Mouse (Mus musculus) stomach, postnatal 0 days (tissue): Measurements from ENCODE around the gene Mrpl39. TPM values are rescaled to one million over a fixed set of nuclear protein-coding genes. Genes with fewer than 3 reads are reported as not detected.

ENCODE experiments used
- ATAC-seq: fragments of 200-750 bp; cut with Nextera tagmentation; 2 replicates; pipeline ENCODE4 v1.8.0; 2017; ENCODE audit not compliant: low FRiP score, low TSS enrichment
- DNase-seq: peaks from one replicate; pipeline ENCODE4 v3.0.0-alpha.2; 2016; ENCODE audit warnings: low spot score
- H3K27ac ChIP-seq: fragments of 300-500 bp; sonication (generic); replicated peaks from 2 replicates; pipeline ENCODE4 v1.5.1; 2014; ENCODE audit warnings: mild to moderate bottlenecking, control low read depth
- H3K27me3 ChIP-seq: fragments of 300-500 bp; sonication (generic); 2 replicates; pipeline ENCODE4 v1.6.1; 2014; ENCODE audit warnings: low read length; ENCODE audit not compliant: control insufficient read depth, insufficient read depth
- H3K36me3 ChIP-seq: fragments of 300-500 bp; sonication (generic); 2 replicates; pipeline ENCODE4 v1.6.1; 2014; ENCODE audit warnings: low read length, mixed read lengths; ENCODE audit not compliant: control insufficient read depth, insufficient read depth
- H3K4me1 ChIP-seq: fragments of 300-500 bp; sonication (generic); replicated peaks from 2 replicates; pipeline ENCODE4 v1.6.1; 2014; ENCODE audit warnings: antibody characterized with exemption; ENCODE audit not compliant: control insufficient read depth, insufficient read depth
- H3K4me2 ChIP-seq: fragments of 300-500 bp; sonication (generic); replicated peaks from 2 replicates; pipeline ENCODE4 v1.6.1; 2014; ENCODE audit warnings: low read depth, mild to moderate bottlenecking, control low read depth, moderate library complexity
- H3K4me3 ChIP-seq: fragments of 300-500 bp; sonication (generic); 2 replicates; pipeline ENCODE4 v1.5.1; 2014; ENCODE audit warnings: low read depth, low read length, control low read depth
- H3K9ac ChIP-seq: fragments of 300-500 bp; sonication (generic); 2 replicates; pipeline ENCODE4 v1.6.1; 2014; ENCODE audit warnings: mild to moderate bottlenecking, low read length, control low read depth, mixed read lengths
- H3K9me3 ChIP-seq: fragments of 300-500 bp; sonication (generic); 2 replicates; pipeline ENCODE4 v1.6.1; 2016; ENCODE audit warnings: low read length; ENCODE audit not compliant: control insufficient read depth
- CTCF ChIP-seq: IDR thresholded peaks from 2 replicates; pipeline ENCODE4 v1.5.1; 2016; ENCODE audit warnings: antibody characterized with exemption, low read depth, mild to moderate bottlenecking, moderate library complexity
- EP300 ChIP-seq: optimal IDR thresholded peaks from 2 replicates; pipeline ENCODE3; 2016; ENCODE audit warnings: antibody characterized with exemption
- WGBS: fragments of 180-500 bp; shearing (Covaris S2); extraction: QIAGEN DNeasy Blood & Tissue Kit; methylation state at CpG from one replicate; pipeline ENCODE4 v1.1.7; 2014; 5-methylcytosine and 5-hydroxymethylcytosine counted together
- polyA plus RNA-seq: library from polyadenylated mRNA; unstranded; fragments of >200 nt; fragmentation: Nextera tagmentation; extraction: Ambion mirVana; gene quantifications from 2 replicates; pipeline ENCODE4 v1.2.1, GENCODE M21; 2015

Mrpl39 gene
- 30.2 and 31.2 TPM in 2 replicates for polyA plus RNA-seq

DNA sequence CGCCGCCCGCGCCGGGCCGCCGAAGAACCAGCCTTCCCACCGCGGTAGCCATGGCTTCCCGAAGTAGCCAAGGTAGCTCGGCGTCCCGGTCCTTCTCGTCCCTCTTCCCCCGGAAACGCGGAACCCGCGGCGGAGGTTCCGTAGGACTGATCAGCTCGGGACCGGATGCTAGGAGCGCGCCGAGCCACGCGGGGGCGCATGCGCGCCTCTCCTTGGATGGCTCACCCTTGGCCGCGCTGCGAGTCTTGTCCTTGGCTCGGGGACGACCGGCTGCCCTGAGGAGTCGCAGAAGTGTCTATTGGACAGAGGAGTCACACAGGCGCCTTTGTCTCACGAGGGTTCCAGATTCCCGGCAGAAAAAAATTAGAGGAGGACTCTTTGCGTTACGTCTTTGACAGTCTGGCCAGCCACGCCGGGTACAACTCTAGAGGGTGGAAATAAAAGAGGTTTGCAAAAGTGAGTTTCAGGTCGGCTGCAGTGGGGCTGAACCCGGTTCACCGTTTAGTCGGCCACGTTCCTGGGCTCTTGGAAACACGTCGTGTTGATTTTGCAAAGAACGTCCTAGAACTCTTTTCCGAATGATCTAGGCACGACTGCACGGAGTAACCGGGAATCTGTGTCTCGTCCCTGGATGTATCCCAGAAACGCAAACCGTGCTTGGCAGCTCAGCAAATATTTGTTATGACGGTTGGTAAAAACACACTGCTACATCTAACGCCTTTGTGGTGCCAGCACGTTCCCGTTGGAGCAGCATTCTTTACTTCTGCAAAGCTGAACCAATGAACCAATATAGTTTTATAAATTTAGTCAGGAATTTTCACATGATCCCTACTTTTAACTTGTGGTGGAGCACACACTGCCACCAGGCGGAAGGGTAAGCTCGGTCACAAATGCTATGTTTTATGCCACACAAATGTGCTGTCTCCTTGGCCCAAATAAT lies at the start of gene Mrpl39:
Gene Mrpl39, minus strand, starts transcription at position 577 of the 940 bp plus-strand sequence.
- Histone ChIP-seq H3K27ac (peak within 1 kb of the TSS; percentile 76), H3K9ac (peak within 1 kb of the TSS; percentile 84), H3K36me3 (0 out of 2 replicates have a peak, but pooled peaks cover 3% of the 10 kb centered on the region), H3K27me3 (no peaks in the 10 kb centered on the region), H3K4me1 (0 out of 2 replicates have a peak, but pooled peaks cover 2% of the 10 kb centered on the region), H3K4me3 (peak within 1 kb of the TSS; percentile 80), H3K4me2 (peak within 1 kb of the TSS; percentile 81), H3K9me3 (no peaks in the 10 kb centered on the region)
- WGBS = under 1% methylated on average over 66 of the region's 66 CpGs
- TF ChIP-seq CTCF (peak; percentile 91), EP300 (no peak)
- ATAC-seq (peak; percentile 99), DNase-seq (peak; percentile 97)

DNA sequence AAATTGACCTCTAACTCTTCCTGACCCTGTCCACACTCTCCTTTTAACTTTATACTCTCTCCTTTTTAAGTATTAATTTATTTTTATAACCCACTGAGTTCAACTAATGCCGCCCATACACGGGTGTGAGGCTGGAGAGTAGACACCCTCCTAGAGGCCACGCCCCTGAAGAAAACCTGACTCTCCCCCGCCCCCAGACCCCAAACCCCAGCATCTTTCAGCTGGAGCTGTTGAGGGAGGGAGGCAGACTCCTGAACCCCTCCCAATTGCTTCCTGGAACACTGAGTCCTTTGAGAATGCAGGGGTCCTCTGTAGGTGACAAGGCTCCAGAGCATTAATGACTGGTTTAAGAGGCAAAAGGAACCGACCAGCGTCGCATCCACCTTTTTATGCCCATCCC lies 49.4 kb upstream of the Mrpl39 start:
- Histone ChIP-seq H3K27ac (no peak overlapping the region), H3K27me3 (no peaks in the 10 kb centered on the region), H3K36me3 (no peaks in the 10 kb centered on the region), H3K9me3 (no peaks in the 10 kb centered on the region), H3K4me2 (no peak overlapping the region), H3K9ac (no peak overlapping the region), H3K4me1 (no peaks in the 10 kb centered on the region), H3K4me3 (no peak overlapping the region)
- ATAC-seq (no peak), DNase-seq (no peak)
- TF ChIP-seq CTCF (no peak), EP300 (no peak)
- 44% methylated on average over 7 of the region's 7 CpGs for WGBS

DNA sequence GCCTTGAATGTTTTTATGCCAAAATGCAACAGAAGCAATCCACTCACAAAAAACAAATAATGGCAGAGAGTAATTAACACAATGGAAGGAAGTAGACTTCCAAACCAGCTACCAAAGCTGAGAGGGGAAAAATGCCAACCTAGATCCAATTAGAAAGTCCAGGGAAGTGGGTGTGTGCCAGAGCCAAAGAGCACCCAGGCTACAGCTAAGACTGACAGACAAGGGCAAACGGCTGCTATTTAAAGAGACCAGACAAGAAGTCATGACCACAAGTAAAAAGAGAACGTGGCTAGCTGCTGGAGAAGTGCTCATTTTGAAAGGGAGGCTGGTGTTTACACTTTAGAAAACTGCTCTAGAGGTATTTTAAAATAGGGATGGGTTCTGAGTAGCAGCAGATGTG lies 47.7 kb upstream of the Mrpl39 start:
- 32% methylated on average over 2 of the region's 2 CpGs for WGBS
- no peak for DNase-seq

DNA sequence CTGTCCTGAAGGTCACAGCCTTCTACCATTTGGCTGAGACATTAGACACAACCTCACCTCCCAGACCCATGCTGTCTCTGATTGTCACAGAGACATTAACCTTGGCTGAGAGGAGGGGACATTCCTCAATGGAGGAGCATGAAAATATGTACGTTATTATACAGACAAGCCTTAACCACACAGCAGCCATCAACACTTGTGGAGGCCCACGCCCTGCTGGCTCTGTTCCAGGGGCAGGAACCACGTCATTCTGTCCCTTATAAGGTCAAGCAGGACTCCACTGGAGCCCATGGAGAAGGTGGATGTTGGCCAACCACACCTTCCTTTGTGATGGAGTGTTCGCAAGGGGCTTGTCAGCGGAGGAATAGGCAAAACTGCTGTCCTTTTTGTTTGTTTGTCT lies 44.2 kb upstream of the Mrpl39 start:
- no peak for TF ChIP-seq EP300
- TF ChIP-seq CTCF = no peak
- no peaks in the 10 kb centered on the region for H3K9me3 ChIP-seq
- H3K36me3 ChIP-seq = no peaks in the 10 kb centered on the region
- 60% methylated on average over 5 of the region's 5 CpGs for WGBS
- DNase-seq (no peak), ATAC-seq (no peak)
- no peak overlapping the region for H3K4me2 ChIP-seq
- H3K27ac ChIP-seq = no peak overlapping the region
- no peaks in the 10 kb centered on the region for H3K4me1 ChIP-seq
- no peak overlapping the region for H3K4me3 ChIP-seq
- H3K27me3 ChIP-seq = no peaks in the 10 kb centered on the region
- no peak overlapping the region for H3K9ac ChIP-seq

More for the DNA sequence above, 47.7 kb upstream of the Mrpl39 start:
- no peaks in the 10 kb centered on the region for H3K36me3 ChIP-seq
- TF ChIP-seq CTCF (no peak), EP300 (no peak)
- H3K4me2 ChIP-seq = no peak overlapping the region
- no peak overlapping the region for H3K4me3 ChIP-seq
- no peaks in the 10 kb centered on the region for H3K27me3 ChIP-seq
- ATAC-seq = no peak
- no peak overlapping the region for H3K9ac ChIP-seq
- H3K4me1 ChIP-seq = no peaks in the 10 kb centered on the region
- no peak overlapping the region for H3K27ac ChIP-seq
- H3K9me3 ChIP-seq = no peaks in the 10 kb centered on the region

DNA sequence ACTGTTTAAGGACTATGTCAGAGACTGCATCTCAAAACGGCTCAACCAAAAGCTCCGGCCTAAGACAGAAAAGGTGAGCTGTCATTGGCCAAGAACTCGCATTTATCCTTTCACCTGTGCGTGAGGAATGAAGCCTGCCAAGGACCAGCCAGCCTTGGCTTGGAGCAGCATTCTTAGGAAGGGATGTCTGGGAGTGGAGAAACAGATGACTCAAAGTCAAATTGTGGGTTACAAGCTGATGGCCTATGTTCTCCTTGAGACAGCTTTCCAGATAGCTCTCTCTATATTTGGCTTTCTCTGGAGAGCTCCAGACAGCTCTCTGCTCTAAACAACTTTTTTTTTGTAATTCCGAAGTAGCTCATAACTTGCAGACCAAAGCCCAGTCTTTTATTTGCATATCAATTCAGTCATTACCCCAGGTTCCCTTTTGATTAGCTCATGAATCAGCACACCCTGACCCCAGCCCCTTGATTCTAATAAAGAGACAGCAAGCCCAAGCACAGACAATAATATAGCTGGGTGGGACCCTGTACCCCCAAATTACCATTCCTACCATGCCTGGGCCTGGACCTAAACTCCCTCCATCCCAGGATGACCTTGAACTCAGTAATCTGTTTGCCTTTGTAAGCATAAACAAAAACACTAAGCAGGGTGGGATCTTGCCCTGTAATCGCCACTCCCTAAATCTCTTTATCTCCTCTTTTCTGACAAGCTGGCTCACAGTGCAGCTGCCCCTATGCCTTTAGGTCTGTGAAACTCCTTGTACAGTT lies 43.5 kb upstream of the Mrpl39 start:
- no peak overlapping the region for H3K4me3 ChIP-seq
- DNase-seq = no peak
- H3K9me3 ChIP-seq = no peaks in the 10 kb centered on the region
- H3K36me3 ChIP-seq = no peaks in the 10 kb centered on the region
- TF ChIP-seq EP300 (no peak), CTCF (no peak)
- ATAC-seq = no peak
- H3K27me3 ChIP-seq = no peaks in the 10 kb centered on the region
- no peaks in the 10 kb centered on the region for H3K4me1 ChIP-seq
- 86% methylated on average over 6 of the region's 6 CpGs for WGBS
- H3K4me2 ChIP-seq = no peak overlapping the region
- no peak overlapping the region for H3K27ac ChIP-seq
- no peak overlapping the region for H3K9ac ChIP-seq

DNA sequence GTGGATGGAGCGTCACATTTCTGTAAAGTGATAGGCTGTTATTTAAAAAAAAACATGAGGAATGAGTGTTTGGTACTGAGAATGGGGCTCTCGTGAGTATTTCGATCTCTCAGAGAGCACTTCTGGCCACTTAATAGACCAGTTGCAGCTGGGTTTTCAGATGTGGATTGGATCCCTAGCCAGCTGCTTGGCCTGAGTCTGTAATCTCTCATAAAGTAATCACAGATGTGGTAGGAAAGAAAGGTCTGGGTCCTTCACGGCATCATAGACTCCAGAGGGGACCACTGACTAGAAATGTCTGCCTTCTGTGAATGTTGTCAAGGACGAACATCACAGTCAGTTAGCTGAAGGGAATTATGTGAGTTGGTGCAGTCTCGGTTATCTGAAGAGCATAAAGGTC lies 42.9 kb upstream of the Mrpl39 start:
- Histone ChIP-seq H3K27me3 (no peaks in the 10 kb centered on the region), H3K9me3 (no peaks in the 10 kb centered on the region), H3K4me2 (no peak overlapping the region), H3K36me3 (no peaks in the 10 kb centered on the region), H3K9ac (no peak overlapping the region), H3K27ac (no peak overlapping the region), H3K4me1 (no peaks in the 10 kb centered on the region), H3K4me3 (no peak overlapping the region)
- no peak for ATAC-seq
- no peak for DNase-seq
- 82% methylated on average over 6 of the region's 6 CpGs for WGBS
- TF ChIP-seq CTCF = no peak
- no peak for TF ChIP-seq EP300
